Mouse (Mus musculus) heart, embryonic 14.5 days (tissue): ENCODE data around the gene Zfp235. TPM values are rescaled to one million over a fixed set of nuclear protein-coding genes. Genes with fewer than 3 reads are reported as not detected.

ENCODE experiments used
- polyA plus RNA-seq: library from polyadenylated mRNA; unstranded; fragments of >200 nt; fragmentation: Nextera tagmentation; extraction: Ambion mirVana; gene quantifications from 2 replicates; pipeline ENCODE4 v1.2.1, GENCODE M21; 2014

The Zfp235 gene
- polyA plus RNA-seq, 1 experiment from 2014 or later, result 8.7 TPM

Other genes with a start within 250 kb of the Zfp235 start
- not detected in 2 replicates for gene Vmn1r178, start 242.2 kb upstream of the Zfp235 start, polyA plus RNA-seq
- not detected in 2 replicates for gene Vmn1r179, start 207.2 kb upstream of the Zfp235 start, polyA plus RNA-seq
- gene Vmn1r180, start 183.5 kb upstream of the Zfp235 start, polyA plus RNA-seq, result not detected in 2 replicates
- gene Vmn1r181, start 159.6 kb upstream of the Zfp235 start, polyA plus RNA-seq, result not detected in 2 replicates
- gene V1rd19, start 132.5 kb upstream of the Zfp235 start, polyA plus RNA-seq, result not detected in 2 replicates
- not detected in 2 replicates for gene Vmn1r183, start 80.9 kb upstream of the Zfp235 start, polyA plus RNA-seq
- 13.5 and 14.8 TPM in 2 replicates for gene Zfp180, start 52.2 kb upstream of the Zfp235 start, polyA plus RNA-seq
- 5.3 and 5.6 TPM in 2 replicates for gene Zfp112, start 21.9 kb upstream of the Zfp235 start, polyA plus RNA-seq
- gene Zfp114, start 40.9 kb downstream of the Zfp235 start, polyA plus RNA-seq, result 3.2 and 3.3 TPM in 2 replicates
- 6.6 and 7.1 TPM in 2 replicates for gene Zfp111, start 77.3 kb downstream of the Zfp235 start, polyA plus RNA-seq
- gene Zfp109, start 103.4 kb downstream of the Zfp235 start, polyA plus RNA-seq, result 2.3 and 3.4 TPM in 2 replicates
- 2.2 and 2.5 TPM in 2 replicates for gene Zfp108, start 120.6 kb downstream of the Zfp235 start, polyA plus RNA-seq
- 5.0 and 6.5 TPM in 2 replicates for gene Zfp93, start 136.3 kb downstream of the Zfp235 start, polyA plus RNA-seq
- 12.9 and 15.9 TPM in 2 replicates for gene Zfp61, start 167.1 kb downstream of the Zfp235 start, polyA plus RNA-seq
- gene Zfp94, start 182.5 kb downstream of the Zfp235 start, polyA plus RNA-seq, result 4.5 and 6.3 TPM in 2 replicates
- gene Tescl, start 199.8 kb downstream of the Zfp235 start, polyA plus RNA-seq, result not detected in 2 replicates
- not detected in 2 replicates for gene Lypd5, start 215.0 kb downstream of the Zfp235 start, polyA plus RNA-seq
- gene Kcnn4, start 236.1 kb downstream of the Zfp235 start, polyA plus RNA-seq, result 1.4 and 1.8 TPM in 2 replicates